Mouse (Mus musculus): Measurements from ENCODE around the gene Gm20388. TPM values are rescaled to one million over a fixed set of nuclear protein-coding genes. Genes with fewer than 3 reads are reported as not detected.

Gm20388 gene
- polyA plus RNA-seq, 1 experiment from 2014 or later: not detected

DNA sequence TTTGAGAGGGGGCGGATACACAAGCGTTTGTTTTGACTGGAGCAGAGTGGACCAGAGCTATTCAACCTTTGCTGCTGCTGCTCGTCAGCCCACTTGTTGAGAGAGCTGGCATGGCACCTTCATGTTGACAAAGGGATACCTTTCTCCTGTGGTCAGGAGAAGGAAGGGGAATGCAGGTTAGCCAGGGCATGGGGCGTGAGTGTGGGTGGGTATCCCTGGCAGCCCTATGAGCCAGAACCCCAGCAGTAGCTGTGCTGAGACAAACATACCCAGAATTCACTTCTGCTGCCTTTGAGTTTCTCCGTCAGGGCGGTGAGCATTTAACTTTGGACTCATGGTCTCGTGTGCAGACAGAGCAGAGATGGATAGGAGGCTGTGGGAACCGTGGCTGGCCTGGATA, 3747.2 kb downstream of the Gm20388 start:
- H3K9ac ChIP-seq: no peak overlapping the region
- 0 out of 2 replicates have a peak, but pooled peaks cover 2% of the 10 kb centered on the region for H3K27me3 ChIP-seq
- no peak overlapping the region for H3K27ac ChIP-seq
- H3K9me3 ChIP-seq (replicated peaks): no peaks in the 10 kb centered on the region
- H3K36me3 ChIP-seq: peaks cover 15% of the 10 kb centered on the region; the same call in 1 of the 2 replicates
- ATAC-seq (replicated peaks; ENCODE audit: insufficient number of reproducible peaks, insufficient read depth, low FRiP score, low read depth): no peak
- peaks cover 17% of the 10 kb centered on the region for H3K4me1 ChIP-seq (replicated peaks)
- no peak overlapping the region for H3K4me2 ChIP-seq
- WGBS: 87% methylated on average over 8 of the region's 8 CpGs
- no peak overlapping the region for H3K4me3 ChIP-seq

- peaks cover 20% of the 10 kb centered on the region for H3K36me3 ChIP-seq
- H3K9ac ChIP-seq: no peak overlapping the region
- H3K4me2 ChIP-seq: no peak overlapping the region
- no peak overlapping the region for H3K4me3 ChIP-seq
- WGBS: 53% methylated on average over 10 of the region's 10 CpGs
- peaks cover 10% of the 10 kb centered on the region for H3K4me1 ChIP-seq (replicated peaks)
- no peaks in the 10 kb centered on the region for H3K27me3 ChIP-seq
- no peaks in the 10 kb centered on the region for H3K9me3 ChIP-seq (replicated peaks)
- ATAC-seq (replicated peaks; ENCODE audit: insufficient number of reproducible peaks, insufficient read depth, low FRiP score, low read depth): peak; percentile 60
- peak overlapping the region; percentile 12 for H3K27ac ChIP-seq
These were observed 3748.9 kb downstream of the Gm20388 start for GRCm38 (mm10) chr8:123659469-123660057.

- no peak overlapping the region for H3K9ac ChIP-seq
- H3K4me1 ChIP-seq (replicated peaks): no peaks in the 10 kb centered on the region
- H3K36me3 ChIP-seq: peaks cover 20% of the 10 kb centered on the region
- ATAC-seq (replicated peaks; ENCODE audit: insufficient number of reproducible peaks, insufficient read depth, low FRiP score, low read depth): no peak
- no peak overlapping the region for H3K4me3 ChIP-seq
- H3K9me3 ChIP-seq (replicated peaks): no peaks in the 10 kb centered on the region
- no peak overlapping the region for H3K4me2 ChIP-seq
- no peak overlapping the region for H3K27ac ChIP-seq
- H3K27me3 ChIP-seq: no peaks in the 10 kb centered on the region
- WGBS: 85% methylated on average over 11 of the region's 11 CpGs
These were observed 3750.9 kb downstream of the Gm20388 start for GRCm38 (mm10) chr8:123661515-123661914.

DNA sequence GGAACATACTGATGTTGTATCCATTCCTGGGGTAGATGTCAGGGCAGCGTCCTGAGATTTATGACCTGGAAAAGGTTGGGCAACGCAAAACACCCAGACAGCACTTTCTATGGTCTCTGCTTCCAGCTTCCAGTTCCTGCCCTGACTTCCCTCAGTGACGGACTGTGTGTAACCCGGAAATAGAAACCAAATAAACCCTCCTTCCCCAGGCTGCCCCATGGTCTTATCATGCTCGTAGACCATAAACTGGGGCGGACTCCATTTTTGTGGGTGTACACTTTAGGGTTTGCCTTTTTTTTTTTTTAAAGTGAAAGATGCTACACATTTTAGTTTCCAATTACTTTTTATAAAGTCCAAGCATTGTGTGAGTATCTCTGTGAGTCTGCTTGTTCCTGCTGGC, 3754.9 kb downstream of the Gm20388 start:
- H3K27me3 ChIP-seq: no peaks in the 10 kb centered on the region
- 0 out of 2 replicates have a peak, but pooled peaks cover 2% of the 10 kb centered on the region for H3K4me1 ChIP-seq (replicated peaks)
- H3K4me3 ChIP-seq: no peak overlapping the region
- H3K4me2 ChIP-seq: no peak overlapping the region
- no peak overlapping the region for H3K27ac ChIP-seq
- H3K9ac ChIP-seq: no peak overlapping the region
- H3K9me3 ChIP-seq (replicated peaks): no peaks in the 10 kb centered on the region
- ATAC-seq (replicated peaks; ENCODE audit: insufficient number of reproducible peaks, insufficient read depth, low FRiP score, low read depth): no peak
- WGBS: 66% methylated on average over 6 of the region's 6 CpGs
- H3K36me3 ChIP-seq: peaks cover 12% of the 10 kb centered on the region

- Histone ChIP-seq H3K4me3 (no peak overlapping the region), H3K9ac (no peak overlapping the region), H3K4me2 (no peak overlapping the region), H3K9me3 (replicated peaks) (no peaks in the 10 kb centered on the region), H3K36me3 (peaks cover 5% of the 10 kb centered on the region), H3K27me3 (no peaks in the 10 kb centered on the region), H3K27ac (no peak overlapping the region), H3K4me1 (replicated peaks) (0 out of 2 replicates have a peak, but pooled peaks cover 2% of the 10 kb centered on the region)
- ATAC-seq (replicated peaks; ENCODE audit: insufficient number of reproducible peaks, insufficient read depth, low FRiP score, low read depth): no peak
- WGBS: 85% methylated on average over 1 of the region's 1 CpGs
These were observed 3756.2 kb downstream of the Gm20388 start for GRCm38 (mm10) chr8:123666832-123667231.

- H3K9me3 ChIP-seq (replicated peaks): no peaks in the 10 kb centered on the region
- 0 out of 2 replicates have a peak, but pooled peaks cover under 1% of the 10 kb centered on the region for H3K36me3 ChIP-seq
- H3K27ac ChIP-seq: no peak overlapping the region
- H3K27me3 ChIP-seq: no peaks in the 10 kb centered on the region
- no peak for ATAC-seq (replicated peaks; ENCODE audit: insufficient number of reproducible peaks, insufficient read depth, low FRiP score, low read depth)
- no peak overlapping the region for H3K9ac ChIP-seq
- H3K4me3 ChIP-seq: no peak overlapping the region
- H3K4me1 ChIP-seq (replicated peaks): 0 out of 2 replicates have a peak, but pooled peaks cover 2% of the 10 kb centered on the region
- WGBS: 55% methylated on average over 2 of the region's 4 CpGs
- no peak overlapping the region for H3K4me2 ChIP-seq
These were observed 3758.0 kb downstream of the Gm20388 start for GRCm38 (mm10) chr8:123668681-123669080.

DNA sequence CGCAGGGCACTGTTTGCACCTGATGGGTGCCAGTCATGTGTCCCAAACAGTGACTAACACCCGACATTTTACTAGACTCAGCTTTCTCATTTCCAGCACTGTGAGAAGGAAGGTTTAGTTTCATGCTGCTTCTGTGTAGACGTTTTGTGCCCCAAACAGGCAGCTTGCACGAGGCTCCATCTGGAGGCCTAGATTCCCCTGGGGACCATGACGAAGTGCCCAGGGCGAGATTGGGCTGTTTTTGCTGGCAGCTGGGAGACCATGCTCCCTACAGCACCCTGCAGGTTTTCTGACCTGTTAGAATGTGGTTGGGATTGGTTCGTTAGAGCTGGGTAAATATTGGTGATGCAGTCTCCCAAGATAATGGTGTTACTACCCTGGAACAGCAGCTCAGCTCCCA, 3760.1 kb downstream of the Gm20388 start:
- H3K4me2 ChIP-seq: no peak overlapping the region
- no peaks in the 10 kb centered on the region for H3K9me3 ChIP-seq (replicated peaks)
- H3K4me1 ChIP-seq (replicated peaks): peaks cover 10% of the 10 kb centered on the region
- H3K27ac ChIP-seq: no peak overlapping the region
- 61% methylated on average over 7 of the region's 7 CpGs for WGBS
- H3K36me3 ChIP-seq: no peaks in the 10 kb centered on the region
- no peak for ATAC-seq (replicated peaks; ENCODE audit: insufficient number of reproducible peaks, insufficient read depth, low FRiP score, low read depth)
- H3K4me3 ChIP-seq: no peak overlapping the region
- H3K9ac ChIP-seq: no peak overlapping the region
- no peaks in the 10 kb centered on the region for H3K27me3 ChIP-seq

DNA sequence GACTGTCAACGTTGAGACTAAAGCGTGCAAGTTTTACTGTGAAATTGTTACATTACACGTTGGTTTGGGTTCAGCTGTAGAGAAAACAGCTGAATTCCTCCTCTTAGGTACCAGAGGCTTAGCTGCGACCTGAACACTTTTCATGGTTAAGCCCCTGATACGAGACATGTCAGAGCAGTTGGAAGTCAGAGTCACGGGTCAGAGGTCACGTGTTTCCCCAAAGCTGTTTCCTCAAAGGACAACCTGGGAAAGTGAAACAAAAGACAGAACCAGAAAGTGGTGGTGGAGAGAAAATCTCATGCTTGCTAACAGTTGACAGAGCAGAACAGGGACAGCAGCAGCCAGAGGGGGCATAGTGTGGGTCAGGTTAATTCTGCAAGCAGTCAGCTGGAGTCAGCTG, 3760.8 kb downstream of the Gm20388 start:
- no peak for ATAC-seq (replicated peaks; ENCODE audit: insufficient number of reproducible peaks, insufficient read depth, low FRiP score, low read depth)
- H3K4me1 ChIP-seq (replicated peaks): peaks cover 11% of the 10 kb centered on the region
- no peak overlapping the region for H3K27ac ChIP-seq
- no peaks in the 10 kb centered on the region for H3K9me3 ChIP-seq (replicated peaks)
- H3K36me3 ChIP-seq: no peaks in the 10 kb centered on the region
- WGBS: 78% methylated on average over 7 of the region's 7 CpGs
- H3K4me3 ChIP-seq: no peak overlapping the region
- no peak overlapping the region for H3K9ac ChIP-seq
- H3K27me3 ChIP-seq: no peaks in the 10 kb centered on the region
- no peak overlapping the region for H3K4me2 ChIP-seq

- no peak for ATAC-seq (replicated peaks; ENCODE audit: insufficient number of reproducible peaks, insufficient read depth, low FRiP score, low read depth)
- 67% methylated on average over 6 of the region's 6 CpGs for WGBS
These were observed 3762.0 kb downstream of the Gm20388 start for GRCm38 (mm10) chr8:123672648-123673047.

GRCm38 (mm10) chr8:123675611-123676010, 3765.0 kb downstream of the Gm20388 start:
- no peak overlapping the region for H3K4me3 ChIP-seq
- H3K36me3 ChIP-seq: no peaks in the 10 kb centered on the region
- H3K4me1 ChIP-seq (replicated peaks): peaks cover 9% of the 10 kb centered on the region
- peak overlapping the region; percentile 28; the same call in 1 of the 2 replicates for H3K4me2 ChIP-seq
- 12% methylated on average over 5 of the region's 5 CpGs for WGBS
- no peaks in the 10 kb centered on the region for H3K27me3 ChIP-seq
- no peak overlapping the region for H3K9ac ChIP-seq
- no peak overlapping the region for H3K27ac ChIP-seq
- ATAC-seq (replicated peaks; ENCODE audit: insufficient number of reproducible peaks, insufficient read depth, low FRiP score, low read depth): no peak
- H3K9me3 ChIP-seq (replicated peaks): no peaks in the 10 kb centered on the region

More at GRCm38 (mm10) chr8:123672648-123673047, 3762.0 kb downstream of the Gm20388 start:
- no peaks in the 10 kb centered on the region for H3K36me3 ChIP-seq
- no peak overlapping the region for H3K27ac ChIP-seq
- no peaks in the 10 kb centered on the region for H3K9me3 ChIP-seq (replicated peaks)
- no peak overlapping the region for H3K9ac ChIP-seq
- H3K27me3 ChIP-seq: no peaks in the 10 kb centered on the region
- no peak overlapping the region for H3K4me3 ChIP-seq
- peaks cover 11% of the 10 kb centered on the region for H3K4me1 ChIP-seq (replicated peaks)
- H3K4me2 ChIP-seq: no peak overlapping the region

GRCm38 (mm10) chr8:123678390-123678789, 3767.7 kb downstream of the Gm20388 start:
- 83% methylated on average over 4 of the region's 4 CpGs for WGBS
- H3K9me3 ChIP-seq (replicated peaks): no peaks in the 10 kb centered on the region

More at GRCm38 (mm10) chr8:123678390-123678789, 3767.7 kb downstream of the Gm20388 start:
- Histone ChIP-seq H3K4me1 (replicated peaks) (peaks cover 13% of the 10 kb centered on the region), H3K27ac (no peak overlapping the region), H3K4me3 (no peak overlapping the region), H3K27me3 (no peaks in the 10 kb centered on the region), H3K36me3 (no peaks in the 10 kb centered on the region), H3K4me2 (no peak overlapping the region), H3K9ac (no peak overlapping the region)
- no peak for ATAC-seq (replicated peaks; ENCODE audit: insufficient number of reproducible peaks, insufficient read depth, low FRiP score, low read depth)
